Mouse (Mus musculus): Measurements from ENCODE around the gene Atp6v1e1. TPM values are rescaled to one million over a fixed set of nuclear protein-coding genes. Genes with fewer than 3 reads are reported as not detected.
A peak's percentile ranks its signal among the peaks of the same experiment; 100 is the strongest.

Atp6v1e1 gene
- polyA plus RNA-seq, 1 experiment, result 213 TPM

GRCm38 (mm10) chr6:120795422-120796086 lies 27.0 kb downstream of the Atp6v1e1 start:
- Histone ChIP-seq H3K9me3 (replicated peaks; ENCODE audit: control insufficient read depth, insufficient read depth, low read length, poor library complexity, severe bottlenecking) (no peaks in the 10 kb centered on the region), H3K36me3 (ENCODE audit: control insufficient read depth, insufficient read depth, low read length, poor library complexity, severe bottlenecking) (peaks cover 22% of the 10 kb centered on the region), H3K27me3 (ENCODE audit: control insufficient read depth, insufficient read depth, low read length, poor library complexity, severe bottlenecking) (no peaks in the 10 kb centered on the region), H3K9ac (ENCODE audit: low read depth, poor library complexity, severe bottlenecking) (no peak overlapping the region), H3K27ac (ENCODE audit: insufficient read depth, low read length) (no peak overlapping the region), H3K4me1 (ENCODE audit: control insufficient read depth, insufficient read depth, low read length) (no peaks in the 10 kb centered on the region), H3K4me3 (ENCODE audit: low read depth, low read length) (no peak overlapping the region)
- no peak for TF ChIP-seq EP300 (IDR thresholded peaks at IDR 0.05; ENCODE audit: insufficient read depth, low read depth, low read length)
- TF ChIP-seq POLR2A (IDR thresholded peaks at IDR 0.05; ENCODE audit: insufficient read depth, low read length), result no peak
- TF ChIP-seq CTCF (IDR thresholded peaks at IDR 0.05; ENCODE audit: low read depth, low read length), result no peak

- no peaks in the 10 kb centered on the region for H3K27me3 ChIP-seq (ENCODE audit: control insufficient read depth, insufficient read depth, low read length, poor library complexity, severe bottlenecking)
- H3K9me3 ChIP-seq (replicated peaks; ENCODE audit: control insufficient read depth, insufficient read depth, low read length, poor library complexity, severe bottlenecking), result no peaks in the 10 kb centered on the region
- TF ChIP-seq POLR2A (IDR thresholded peaks at IDR 0.05; ENCODE audit: insufficient read depth, low read length), result no peak
- peak; percentile 12 for TF ChIP-seq CTCF (IDR thresholded peaks at IDR 0.05; ENCODE audit: low read depth, low read length)
- H3K36me3 ChIP-seq (ENCODE audit: control insufficient read depth, insufficient read depth, low read length, poor library complexity, severe bottlenecking), result peaks cover 22% of the 10 kb centered on the region
- H3K27ac ChIP-seq (ENCODE audit: insufficient read depth, low read length), result no peak overlapping the region
- H3K4me3 ChIP-seq (ENCODE audit: low read depth, low read length), result no peak overlapping the region
- no peak overlapping the region for H3K9ac ChIP-seq (ENCODE audit: low read depth, poor library complexity, severe bottlenecking)
- no peaks in the 10 kb centered on the region for H3K4me1 ChIP-seq (ENCODE audit: control insufficient read depth, insufficient read depth, low read length)
Observed at GRCm38 (mm10) chr6:120792947-120793346, 29.6 kb downstream of the Atp6v1e1 start.

GRCm38 (mm10) chr6:120790717-120791116 lies 31.9 kb downstream of the Atp6v1e1 start:
- Histone ChIP-seq H3K27ac (ENCODE audit: insufficient read depth, low read length) (no peak overlapping the region), H3K4me1 (ENCODE audit: control insufficient read depth, insufficient read depth, low read length) (no peaks in the 10 kb centered on the region), H3K27me3 (ENCODE audit: control insufficient read depth, insufficient read depth, low read length, poor library complexity, severe bottlenecking) (no peaks in the 10 kb centered on the region), H3K9ac (ENCODE audit: low read depth, poor library complexity, severe bottlenecking) (no peak overlapping the region), H3K4me3 (ENCODE audit: low read depth, low read length) (no peak overlapping the region), H3K9me3 (replicated peaks; ENCODE audit: control insufficient read depth, insufficient read depth, low read length, poor library complexity, severe bottlenecking) (no peaks in the 10 kb centered on the region), H3K36me3 (ENCODE audit: control insufficient read depth, insufficient read depth, low read length, poor library complexity, severe bottlenecking) (peaks cover 5% of the 10 kb centered on the region; the same call in 1 of the 2 replicates)
- no peak for TF ChIP-seq CTCF (IDR thresholded peaks at IDR 0.05; ENCODE audit: low read depth, low read length)
- no peak for TF ChIP-seq POLR2A (IDR thresholded peaks at IDR 0.05; ENCODE audit: insufficient read depth, low read length)
- no peak for TF ChIP-seq EP300 (IDR thresholded peaks at IDR 0.05; ENCODE audit: insufficient read depth, low read depth, low read length)

- Histone ChIP-seq H3K9me3 (replicated peaks; ENCODE audit: control insufficient read depth, insufficient read depth, low read length, poor library complexity, severe bottlenecking) (no peaks in the 10 kb centered on the region), H3K36me3 (ENCODE audit: control insufficient read depth, insufficient read depth, low read length, poor library complexity, severe bottlenecking) (peaks cover under 1% of the 10 kb centered on the region; the same call in 1 of the 2 replicates), H3K27me3 (ENCODE audit: control insufficient read depth, insufficient read depth, low read length, poor library complexity, severe bottlenecking) (no peaks in the 10 kb centered on the region), H3K4me1 (ENCODE audit: control insufficient read depth, insufficient read depth, low read length) (no peaks in the 10 kb centered on the region), H3K4me3 (ENCODE audit: low read depth, low read length) (no peak overlapping the region), H3K27ac (ENCODE audit: insufficient read depth, low read length) (no peak overlapping the region), H3K9ac (ENCODE audit: low read depth, poor library complexity, severe bottlenecking) (no peak overlapping the region)
- TF ChIP-seq POLR2A (IDR thresholded peaks at IDR 0.05; ENCODE audit: insufficient read depth, low read length) (no peak), CTCF (IDR thresholded peaks at IDR 0.05; ENCODE audit: low read depth, low read length) (no peak)
Observed at GRCm38 (mm10) chr6:120790153-120790552, 32.4 kb downstream of the Atp6v1e1 start.

GRCm38 (mm10) chr6:120788904-120789303 lies 33.7 kb downstream of the Atp6v1e1 start:
- H3K4me3 ChIP-seq (ENCODE audit: low read depth, low read length), result no peak overlapping the region
- H3K9ac ChIP-seq (ENCODE audit: low read depth, poor library complexity, severe bottlenecking), result no peak overlapping the region
- no peaks in the 10 kb centered on the region for H3K27me3 ChIP-seq (ENCODE audit: control insufficient read depth, insufficient read depth, low read length, poor library complexity, severe bottlenecking)
- no peak overlapping the region for H3K27ac ChIP-seq (ENCODE audit: insufficient read depth, low read length)
- H3K4me1 ChIP-seq (ENCODE audit: control insufficient read depth, insufficient read depth, low read length), result no peaks in the 10 kb centered on the region
- H3K36me3 ChIP-seq (ENCODE audit: control insufficient read depth, insufficient read depth, low read length, poor library complexity, severe bottlenecking), result no peaks in the 10 kb centered on the region; the same call in 1 of the 2 replicates
- TF ChIP-seq EP300 (IDR thresholded peaks at IDR 0.05; ENCODE audit: insufficient read depth, low read depth, low read length) (no peak), CTCF (IDR thresholded peaks at IDR 0.05; ENCODE audit: low read depth, low read length) (no peak), POLR2A (IDR thresholded peaks at IDR 0.05; ENCODE audit: insufficient read depth, low read length) (no peak)
- no peaks in the 10 kb centered on the region for H3K9me3 ChIP-seq (replicated peaks; ENCODE audit: control insufficient read depth, insufficient read depth, low read length, poor library complexity, severe bottlenecking)

- no peak overlapping the region for H3K9ac ChIP-seq (ENCODE audit: low read depth, poor library complexity, severe bottlenecking)
- H3K27ac ChIP-seq (ENCODE audit: insufficient read depth, low read length), result no peak overlapping the region
- TF ChIP-seq CTCF (IDR thresholded peaks at IDR 0.05; ENCODE audit: low read depth, low read length), result no peak
- no peak for TF ChIP-seq POLR2A (IDR thresholded peaks at IDR 0.05; ENCODE audit: insufficient read depth, low read length)
- TF ChIP-seq EP300 (IDR thresholded peaks at IDR 0.05; ENCODE audit: insufficient read depth, low read depth, low read length), result no peak
- no peaks in the 10 kb centered on the region for H3K27me3 ChIP-seq (ENCODE audit: control insufficient read depth, insufficient read depth, low read length, poor library complexity, severe bottlenecking)
- no peak overlapping the region for H3K4me3 ChIP-seq (ENCODE audit: low read depth, low read length)
- no peaks in the 10 kb centered on the region for H3K4me1 ChIP-seq (ENCODE audit: control insufficient read depth, insufficient read depth, low read length)
- H3K9me3 ChIP-seq (replicated peaks; ENCODE audit: control insufficient read depth, insufficient read depth, low read length, poor library complexity, severe bottlenecking), result no peaks in the 10 kb centered on the region
- no peaks in the 10 kb centered on the region for H3K36me3 ChIP-seq (ENCODE audit: control insufficient read depth, insufficient read depth, low read length, poor library complexity, severe bottlenecking)
Observed at GRCm38 (mm10) chr6:120788068-120788607, 34.5 kb downstream of the Atp6v1e1 start.
